Mouse (Mus musculus) gastrocnemius, adult 18-20 months (tissue): ENCODE data around the gene Slc37a1. TPM values are rescaled to one million over a fixed set of nuclear protein-coding genes. Genes with fewer than 3 reads are reported as not detected.
A peak's percentile ranks its signal among the peaks of the same experiment; 100 is the strongest.

Experiments
- DNase-seq: peaks from one replicate; pipeline ENCODE4 v3.0.0; 2021; ENCODE audit warnings: low spot score
- total RNA-seq, 2 experiments: library from RNA; stranded (reverse); gene quantifications; 2 replicates each; pipeline ENCODE4 v1.2.3; 2021

Gene Slc37a1
- total RNA-seq, 2 experiments from 2014 or later: 3.7 to 5.9 TPM

- no peak for DNase-seq
Observed at GRCm38 (mm10) chr17:31290859-31291258, 4.3 kb downstream of the Slc37a1 start.

GRCm38 (mm10) chr17:31294363-31295214, 8.0 kb downstream of the Slc37a1 start:
- no peak for DNase-seq

GRCm38 (mm10) chr17:31295215-31295891, 8.8 kb downstream of the Slc37a1 start:
- DNase-seq: no peak

- peak; percentile 79 for DNase-seq
Observed at GRCm38 (mm10) chr17:31295892-31296781, 9.5 kb downstream of the Slc37a1 start.

- DNase-seq: peak; percentile 59
Observed at GRCm38 (mm10) chr17:31297521-31297939, 10.9 kb downstream of the Slc37a1 start.

- DNase-seq: no peak
Observed at GRCm38 (mm10) chr17:31298419-31299209, 12.0 kb downstream of the Slc37a1 start.

GRCm38 (mm10) chr17:31299981-31300380, 13.4 kb downstream of the Slc37a1 start:
- no peak for DNase-seq

- no peak for DNase-seq
Observed at GRCm38 (mm10) chr17:31300736-31301135, 14.1 kb downstream of the Slc37a1 start.

- no peak for DNase-seq
Observed at GRCm38 (mm10) chr17:31303401-31303800, 16.8 kb downstream of the Slc37a1 start.

- DNase-seq: peak; percentile 66
Observed at GRCm38 (mm10) chr17:31304895-31305775, 18.5 kb downstream of the Slc37a1 start.

GRCm38 (mm10) chr17:31305776-31306120, 19.2 kb downstream of the Slc37a1 start:
- no peak for DNase-seq

GRCm38 (mm10) chr17:31307756-31308155, 21.2 kb downstream of the Slc37a1 start:
- DNase-seq: no peak

GRCm38 (mm10) chr17:31308291-31308816, 21.8 kb downstream of the Slc37a1 start:
- no peak for DNase-seq

- no peak for DNase-seq
Observed at GRCm38 (mm10) chr17:31309281-31309793, 22.7 kb downstream of the Slc37a1 start.

GRCm38 (mm10) chr17:31311047-31311446, 24.5 kb downstream of the Slc37a1 start:
- DNase-seq: no peak

- no peak for DNase-seq
Observed at GRCm38 (mm10) chr17:31312648-31313047, 26.1 kb downstream of the Slc37a1 start.

GRCm38 (mm10) chr17:31315046-31315792, 28.6 kb downstream of the Slc37a1 start:
- no peak for DNase-seq

- DNase-seq: no peak
Observed at GRCm38 (mm10) chr17:31315993-31316392, 29.4 kb downstream of the Slc37a1 start.

GRCm38 (mm10) chr17:31316998-31317397, 30.4 kb downstream of the Slc37a1 start:
- no peak for DNase-seq
